Comparison of ENCODE assay signal across 13 mouse cellular contexts in the genomic region with DNA sequence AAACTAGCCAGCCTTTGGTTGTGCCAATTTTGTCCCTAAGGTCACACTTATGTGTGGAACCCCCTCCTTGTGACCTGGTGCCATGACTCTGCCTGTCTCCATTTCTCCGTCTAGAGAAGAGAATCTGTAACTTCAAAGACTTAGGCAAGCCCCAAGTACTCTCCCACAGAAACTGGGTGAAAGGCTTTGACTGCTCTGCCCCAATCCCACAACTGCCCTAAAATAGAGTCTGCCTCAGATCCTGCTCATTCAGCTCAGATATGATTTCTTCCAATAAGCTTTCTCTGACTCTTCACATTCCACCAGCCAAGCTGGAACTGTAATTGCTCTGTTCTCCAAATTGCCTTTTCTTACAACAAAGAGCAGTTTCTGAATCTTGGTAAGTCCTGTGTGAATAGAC.
DNase-seq lines count a peak whose midpoint lies in the region.
"Had no signal": no experiment of that assay in that cellular context is flagged by ENCODE, and none has a peak within 500 bp of the region (broad histone marks: within the 10 kb centered on the region; RNA-seq: fewer than 3 reads in every experiment).

No protein-coding gene starts in this region.

- peak; percentile 11 for DNase-seq in adrenal gland, postnatal 14 days
- no peak for DNase-seq in adrenal gland, postnatal 4 days (ENCODE audit: low spot score in 2 of 2)
- peak; percentile 12 to 53 for DNase-seq in heart, adult 18-20 months
- no peak for DNase-seq in heart, adult 9 months (ENCODE audit: low spot score in 2 of 2)
- DNase-seq in Muller cell, postnatal 12 days (ENCODE audit: inconsistent ontology term): peak; percentile 31
- peak; percentile 65 for DNase-seq in skeletal muscle tissue, adult 2 months (ENCODE audit: low read depth, low spot score)
- DNase-seq in cerebellum, adult 11-12 months: no peak
- DNase-seq: adrenal gland, adult 2 months; adrenal gland, postnatal 36 days; cerebellum, adult 18-20 months; cerebellum, adult 9-11 months; cerebellum, postnatal 36 days; heart, postnatal 4 days had no signal

Comparison
In these comparisons a context has a peak if more than half of its experiments do, and no peak if none do; other contexts are left out.
1. DNase-seq: peak in adrenal gland, postnatal 14 days (single experiment), heart, adult 18-20 months (2 of 2), Muller cell, postnatal 12 days (single experiment) and skeletal muscle tissue, adult 2 months (single experiment); none in adrenal gland, postnatal 4 days (0 of 2), heart, adult 9 months (0 of 2) and cerebellum, adult 11-12 months (single experiment).